Mouse (Mus musculus) cortical plate, adult 2 months (tissue): ENCODE measurements around the gene Kdm4a.
A peak's percentile ranks its signal among the peaks of the same experiment; 100 is the strongest.

Experiments used
- CTCF ChIP-seq: fragments of 200-500 bp; IDR thresholded peaks from 2 replicates; pipeline ENCODE4 v1.5.1; 2011; ENCODE audit warnings: mild to moderate bottlenecking, control low read depth, low read length; ENCODE audit not compliant: insufficient read depth; ENCODE audit errors: extremely low read depth
- POLR2A ChIP-seq: fragments of 200-500 bp; IDR thresholded peaks from 2 replicates; pipeline ENCODE4 v1.6.1; 2011; ENCODE audit warnings: mild to moderate bottlenecking, low read length, control low read depth; ENCODE audit not compliant: insufficient read depth; ENCODE audit errors: extremely low read depth

- TF ChIP-seq POLR2A, result peak; percentile 71; the same call in 1 of the 2 replicates
- no peak for TF ChIP-seq CTCF
Observed at GRCm38 (mm10) chr4:118134485-118135365, 45.1 kb downstream of the Kdm4a start, which contains the start of gene St3gal3.
